Mouse (Mus musculus) urinary bladder, postnatal 25 days (tissue): ENCODE measurements around the gene Mtss1l.

Source experiments
- DNase-seq: peaks from one replicate; pipeline ENCODE4 v3.0.0; 2022; ENCODE audit warnings: low spot score

The Mtss1l gene

DNA sequence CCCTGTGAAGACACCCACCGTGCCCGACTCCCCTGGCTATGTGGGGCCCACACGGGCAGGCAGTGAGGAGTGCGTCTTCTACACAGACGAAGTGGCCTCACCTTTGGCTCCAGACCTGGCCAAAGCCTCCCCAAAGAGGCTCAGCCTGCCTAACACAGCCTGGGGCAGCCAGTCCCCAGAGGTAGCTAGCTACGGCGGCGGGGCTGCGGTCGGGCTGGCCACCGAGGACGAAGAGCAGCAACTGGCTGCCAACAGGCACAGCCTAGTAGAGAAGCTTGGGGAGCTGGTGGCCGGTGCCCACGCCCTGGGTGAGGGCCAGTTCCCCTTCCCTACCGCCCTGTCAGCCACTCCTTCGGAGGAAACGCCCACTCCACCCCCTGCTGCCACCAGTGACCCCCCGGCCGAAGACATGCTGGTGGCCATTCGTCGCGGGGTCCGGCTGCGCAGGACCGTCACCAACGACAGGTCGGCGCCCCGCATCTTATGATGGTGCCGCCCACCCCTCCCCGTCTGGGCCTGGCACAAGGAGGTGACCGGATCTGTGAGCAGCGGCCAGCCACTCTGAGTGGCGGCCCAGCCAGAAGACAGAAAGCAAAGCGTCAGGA, 17.4 kb downstream of the Mtss1l start:
- DNase-seq, result no peak

GRCm38 (mm10) chr8:110740629-110741175, 19.4 kb downstream of the Mtss1l start:
- no peak for DNase-seq

DNA sequence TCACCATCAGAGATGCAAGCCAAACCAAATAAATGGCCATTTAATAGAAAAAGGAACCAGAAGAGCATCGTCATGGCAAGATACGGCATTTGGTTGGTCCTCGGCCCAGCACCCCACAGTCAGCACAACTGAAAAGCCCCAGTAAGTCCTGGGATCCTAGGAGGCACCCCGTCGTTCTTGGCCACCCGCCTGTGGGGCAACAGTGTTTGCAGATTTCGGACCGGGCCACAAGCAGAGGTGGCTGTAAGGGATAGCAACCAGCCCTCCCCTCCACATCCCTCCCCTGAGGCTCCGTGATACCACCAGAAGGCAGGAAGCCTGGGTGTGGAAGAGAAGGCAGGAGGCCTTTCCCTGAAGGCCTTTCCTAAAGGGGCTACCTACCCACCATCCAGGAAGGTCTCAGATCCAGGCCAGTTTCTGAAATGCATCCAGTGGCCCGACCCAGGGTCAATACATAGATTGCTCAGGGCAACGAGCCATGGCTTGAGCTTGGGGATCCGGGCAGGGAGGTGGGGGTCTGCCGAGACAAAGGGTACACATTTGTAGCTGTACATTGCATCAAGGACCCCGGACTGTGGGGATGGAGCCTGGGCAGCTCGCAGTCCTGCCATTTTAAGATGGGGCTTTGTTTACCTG, 20.7 kb downstream of the Mtss1l start:
- DNase-seq, result no peak

DNA sequence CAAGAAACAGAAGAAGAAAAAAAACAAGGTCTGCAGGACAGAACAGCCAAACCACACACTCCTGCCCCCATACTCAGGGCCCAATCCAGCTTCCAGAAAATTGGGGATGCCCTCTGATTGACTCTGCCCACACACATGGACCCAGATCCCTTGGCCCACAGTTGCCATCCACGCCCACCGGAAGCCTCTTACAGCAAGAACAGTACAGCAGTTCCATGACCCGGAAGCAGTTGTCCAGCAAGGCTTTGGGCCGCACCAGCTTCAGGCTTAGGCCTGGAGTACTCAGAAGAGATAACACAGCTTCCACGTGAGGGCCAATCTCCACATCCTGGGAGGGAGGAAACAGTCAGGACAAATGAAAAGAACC, 21.2 kb downstream of the Mtss1l start:
- DNase-seq, result no peak

GRCm38 (mm10) chr8:110745162-110745561, 23.9 kb downstream of the Mtss1l start:
- DNase-seq, result no peak

GRCm38 (mm10) chr8:110746661-110747060, 25.4 kb downstream of the Mtss1l start:
- no peak for DNase-seq

GRCm38 (mm10) chr8:110749500-110750170, 28.4 kb downstream of the Mtss1l start:
- DNase-seq, result peak; percentile 40

DNA sequence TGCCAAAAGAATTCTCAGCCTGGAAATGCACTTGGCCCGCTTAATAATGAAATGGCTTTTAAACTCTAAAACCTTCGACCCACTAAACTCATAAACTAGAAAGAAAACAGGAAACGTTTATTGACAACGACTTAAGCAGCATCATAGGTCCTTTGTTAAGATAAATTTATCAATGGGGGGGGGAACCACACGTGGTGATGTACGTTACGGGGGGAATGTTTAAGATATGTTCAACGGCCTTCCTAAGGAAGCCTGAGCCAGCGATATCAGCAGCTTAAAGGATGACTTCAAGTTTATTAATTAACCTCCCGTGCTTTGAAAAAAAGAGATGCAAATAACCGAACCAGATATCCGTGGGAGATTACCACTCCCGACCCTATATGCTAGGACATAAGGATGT, 29.0 kb downstream of the Mtss1l start:
- no peak for DNase-seq

- DNase-seq, result no peak
These were observed 30.2 kb downstream of the Mtss1l start for GRCm38 (mm10) chr8:110751490-110751889.

DNA sequence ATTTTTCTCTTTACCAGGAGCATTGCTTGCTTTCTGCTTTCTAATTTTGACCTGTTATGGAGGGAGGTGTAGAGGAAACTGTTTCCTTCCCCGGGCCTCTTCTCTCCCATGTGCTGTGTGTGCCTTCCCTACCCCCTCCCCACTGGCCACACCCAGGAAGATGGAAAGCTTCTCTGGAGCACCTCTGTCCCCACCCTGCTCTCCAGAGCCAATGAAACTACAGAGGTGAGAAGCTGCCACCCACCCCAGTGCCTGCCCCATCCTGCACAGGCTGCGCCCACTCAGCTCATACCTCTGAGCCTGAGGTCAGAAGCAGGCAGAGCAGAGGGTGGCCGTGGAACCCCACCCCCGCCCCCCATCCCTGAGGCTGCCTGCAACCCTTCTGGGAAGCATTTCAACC, 33.4 kb downstream of the Mtss1l start:
- no peak for DNase-seq

DNA sequence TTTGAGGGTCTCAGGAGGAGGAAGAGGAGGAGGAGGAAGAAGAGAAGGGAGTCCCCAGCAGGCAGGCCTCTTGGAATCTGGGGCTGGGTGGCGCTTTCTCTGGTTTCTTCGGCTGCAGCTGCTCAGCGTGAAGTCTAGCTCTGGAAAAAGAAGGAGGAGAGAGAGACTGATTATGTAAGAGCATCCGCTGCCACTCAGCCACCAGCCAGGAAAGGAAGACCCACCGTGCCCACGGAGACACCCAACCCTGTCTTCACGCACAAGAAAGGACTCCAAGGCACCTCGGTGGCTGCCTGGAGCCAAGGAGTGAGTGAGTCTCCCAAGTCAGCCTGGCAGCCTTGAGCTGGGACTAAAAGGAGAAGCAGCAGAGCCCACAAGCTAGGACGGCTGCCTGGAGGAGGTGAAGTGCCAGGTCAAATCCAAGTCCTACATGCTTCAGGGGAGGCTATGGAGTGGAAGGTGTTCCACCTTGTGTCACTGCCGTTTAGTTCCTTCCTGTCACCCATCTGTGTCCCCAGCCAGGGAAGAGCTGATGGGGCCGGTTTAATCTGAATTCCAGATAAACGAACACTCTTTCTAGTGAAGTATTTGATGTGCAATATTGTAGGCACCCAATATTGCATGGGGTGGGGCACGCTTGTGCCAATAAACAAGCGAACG, 34.4 kb downstream of the Mtss1l start:
- no peak for DNase-seq

- no peak for DNase-seq
These were observed 34.9 kb downstream of the Mtss1l start for GRCm38 (mm10) chr8:110756196-110756595.

- DNase-seq, result no peak
These were observed 39.1 kb downstream of the Mtss1l start for GRCm38 (mm10) chr8:110760280-110760940.

- no peak for DNase-seq
These were observed 39.9 kb downstream of the Mtss1l start for GRCm38 (mm10) chr8:110761185-110761584.

DNA sequence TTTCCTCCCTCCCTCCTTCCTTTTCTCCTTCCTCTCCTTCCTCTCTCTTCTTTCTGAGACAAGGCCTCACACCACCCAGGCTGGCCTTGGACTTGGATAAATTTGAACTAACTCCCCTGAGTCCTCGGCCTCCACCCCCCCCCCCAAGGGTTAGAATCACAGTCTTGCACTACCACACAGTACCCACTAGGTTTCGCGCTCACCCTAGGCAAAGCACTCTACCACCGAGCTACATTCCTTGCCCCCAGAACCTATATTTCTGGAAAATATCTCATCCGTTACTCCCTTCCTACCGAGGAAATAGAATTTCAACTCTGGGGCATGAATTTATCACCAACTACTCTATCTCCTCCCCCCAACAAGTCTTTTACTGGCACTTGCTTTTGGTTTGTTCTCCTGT, 40.7 kb downstream of the Mtss1l start:
- DNase-seq, result no peak

GRCm38 (mm10) chr8:110764671-110765070, 43.4 kb downstream of the Mtss1l start:
- no peak for DNase-seq

- no peak for DNase-seq
These were observed 46.0 kb downstream of the Mtss1l start for GRCm38 (mm10) chr8:110767261-110767660.

DNA sequence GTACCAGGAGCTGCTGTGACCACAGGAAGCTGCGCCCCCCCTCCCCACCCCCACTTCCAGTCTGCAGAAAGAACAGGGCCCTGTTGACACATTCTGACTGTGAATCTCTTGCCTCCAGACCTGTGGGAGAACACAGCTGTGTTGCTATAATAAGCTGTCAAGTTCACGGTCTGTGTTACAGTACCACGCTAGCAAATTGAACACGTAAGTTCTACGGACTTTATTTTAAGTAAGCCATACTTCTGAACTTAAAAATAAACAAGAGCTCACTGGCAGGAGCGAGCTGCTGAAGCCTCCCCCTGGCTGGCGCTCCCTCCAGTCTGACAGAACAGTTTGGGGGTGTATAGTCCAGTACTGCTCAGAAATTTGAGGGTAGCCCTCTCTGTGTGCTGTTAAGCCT, 51.2 kb downstream of the Mtss1l start:
- DNase-seq, result no peak

- no peak for DNase-seq
These were observed 52.8 kb downstream of the Mtss1l start for GRCm38 (mm10) chr8:110774047-110774446.

DNA sequence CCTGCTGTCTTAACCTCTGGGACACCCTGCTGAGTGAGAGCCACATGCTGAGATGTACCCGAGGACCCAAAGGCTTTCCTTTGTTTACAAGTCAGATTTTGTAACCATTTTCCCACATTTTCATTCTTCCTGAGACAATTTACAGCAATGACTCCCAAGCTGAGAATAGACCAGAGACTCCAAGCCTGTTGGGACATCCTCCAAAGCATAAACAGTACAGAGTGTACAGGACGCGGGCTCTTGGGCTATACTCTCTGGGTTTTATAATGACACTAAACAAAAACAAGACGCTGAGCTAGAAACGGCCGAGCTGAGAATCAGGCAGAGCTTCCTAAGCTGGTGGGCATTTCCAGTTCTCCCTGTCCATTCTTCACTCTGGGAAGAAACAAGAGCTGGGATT, 53.4 kb downstream of the Mtss1l start:
- DNase-seq, result no peak

GRCm38 (mm10) chr8:110775316-110775715, 54.0 kb downstream of the Mtss1l start:
- DNase-seq, result no peak

DNA sequence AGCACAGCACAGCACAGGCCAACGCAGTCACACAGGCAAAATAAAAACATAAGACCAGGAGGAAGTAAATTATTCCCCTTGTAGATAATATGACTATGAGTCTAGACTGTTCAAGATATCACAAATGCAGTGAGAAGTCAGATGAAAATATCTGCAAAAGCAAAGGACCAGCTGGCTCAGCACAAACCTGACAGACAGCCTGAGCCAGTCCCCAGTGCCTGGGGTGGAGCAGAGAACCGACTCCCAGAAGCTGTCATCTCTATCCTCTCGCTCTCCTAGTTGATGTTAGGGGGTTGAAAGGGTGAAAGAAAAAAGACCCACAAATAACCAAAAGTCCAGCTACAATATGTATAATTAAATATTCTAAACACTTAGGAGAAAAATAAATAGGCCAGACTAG, 54.4 kb downstream of the Mtss1l start:
- no peak for DNase-seq
